Mouse (Mus musculus) E14TG2a.4 (cell line): Measurements from ENCODE around the gene Col16a1.

Experiments used
- CTCF ChIP-seq: conservative IDR thresholded peaks from 2 replicates; pipeline ENCODE4 v1.5.1; 2014; ENCODE audit warnings: low read length
- NANOG ChIP-seq: IDR thresholded peaks from 2 replicates; pipeline ENCODE4 v1.6.1; 2014; ENCODE audit warnings: borderline replicate concordance, low read length, mixed read lengths
- POU5F1 ChIP-seq: IDR thresholded peaks from 2 replicates; pipeline ENCODE4 v1.6.1; 2014; ENCODE audit warnings: low read length, borderline replicate concordance

DNA sequence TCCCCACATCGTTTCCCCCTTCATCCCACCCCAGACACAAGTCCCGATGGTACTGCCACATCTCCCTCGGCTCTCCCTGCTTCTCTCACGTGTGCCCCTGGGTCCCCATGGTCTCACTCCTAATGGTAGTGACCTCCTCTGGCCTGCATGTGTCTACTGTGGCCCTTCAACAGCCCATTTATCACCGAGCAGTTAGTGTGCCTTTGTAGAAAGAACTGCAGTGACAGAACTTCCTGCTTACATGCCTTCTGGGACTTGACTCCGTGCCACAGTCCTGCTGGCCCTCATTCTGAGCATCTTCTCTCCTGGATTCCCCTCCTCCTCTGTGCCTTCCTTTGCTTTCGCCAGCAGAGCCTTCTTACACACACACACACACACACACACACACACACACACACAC, 15.6 kb downstream of the Col16a1 start:
- TF ChIP-seq POU5F1 (no peak), CTCF (no peak), NANOG (no peak)
